Mouse (Mus musculus) olfactory bulb, adult 2 months (tissue): ENCODE data around the gene Gm33543. TPM values are rescaled to one million over a fixed set of nuclear protein-coding genes. Genes with fewer than 3 reads are reported as not detected.

Experiments
- H3K27ac ChIP-seq: fragments of 200-500 bp; 2 replicates; pipeline ENCODE4 v1.5.1; 2012; ENCODE audit warnings: low read depth, low read length; ENCODE audit not compliant: insufficient read depth
- H3K4me1 ChIP-seq: fragments of 200-500 bp; 2 replicates; pipeline ENCODE4 v1.6.1; 2012; ENCODE audit warnings: low read length; ENCODE audit not compliant: control insufficient read depth, insufficient read depth
- H3K4me3 ChIP-seq: fragments of 200-500 bp; 2 replicates; pipeline ENCODE4 v1.5.1; 2012; ENCODE audit warnings: mild to moderate bottlenecking, low read depth, low read length, moderate library complexity; ENCODE audit not compliant: insufficient read depth
- CTCF ChIP-seq: fragments of 200-500 bp; IDR thresholded peaks from 2 replicates; pipeline ENCODE4 v1.5.1; 2012; ENCODE audit warnings: low read depth, mild to moderate bottlenecking, low read length, moderate library complexity; ENCODE audit not compliant: insufficient read depth
- POLR2A ChIP-seq: fragments of 200-500 bp; IDR thresholded peaks from 2 replicates; pipeline ENCODE4 v1.6.1; 2012; ENCODE audit warnings: mild to moderate bottlenecking, low read depth, low read length, moderate library complexity; ENCODE audit not compliant: insufficient read depth
- WGBS: fragments of 180-500 bp; shearing (Covaris S2); methylation state at CpG from one replicate; pipeline ENCODE4 v1.1.7; 2018; 5-methylcytosine and 5-hydroxymethylcytosine counted together
- polyA plus RNA-seq: library from polyadenylated mRNA; stranded (reverse); fragments of >200 nt; gene quantifications from 2 replicates; pipeline ENCODE4 v1.2.4, GENCODE M21; 2012; ENCODE audit warnings: low replicate concordance; ENCODE audit not compliant: missing spikeins, insufficient read depth, insufficient read length

Gene Gm33543
- polyA plus RNA-seq, 1 experiment, result not detected

GRCm38 (mm10) chr10:95839803-95840202 is 2.9 kb downstream of the Gm33543 start:
- Histone ChIP-seq H3K4me3 (no peak overlapping the region), H3K4me1 (no peaks in the 10 kb centered on the region), H3K27ac (no peak overlapping the region)
- TF ChIP-seq POLR2A (no peak), CTCF (no peak)
- WGBS, result 67% methylated on average over 3 of the region's 3 CpGs

DNA sequence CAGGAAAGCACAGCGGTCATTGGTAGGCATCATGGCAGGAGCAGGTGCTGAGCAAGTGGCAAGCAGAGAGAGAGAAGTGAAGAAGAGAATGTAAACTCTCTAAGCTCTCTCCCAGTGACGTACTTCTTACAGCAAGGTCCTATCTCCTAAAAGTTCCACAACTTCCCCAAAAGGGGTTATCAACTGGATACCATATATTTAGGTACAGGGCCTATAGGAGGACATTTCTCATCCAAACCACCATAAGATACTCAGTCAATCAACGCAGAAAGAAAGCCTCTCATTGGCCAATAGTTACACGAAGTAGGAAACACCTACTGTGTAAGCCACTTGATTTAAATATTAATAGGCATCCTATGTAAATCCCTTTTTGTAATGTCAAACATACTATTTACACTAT is 3.7 kb downstream of the Gm33543 start:
- H3K27ac ChIP-seq, result no peak overlapping the region
- 93% methylated on average over 4 of the region's 4 CpGs for WGBS
- H3K4me1 ChIP-seq, result no peaks in the 10 kb centered on the region
- H3K4me3 ChIP-seq, result no peak overlapping the region
- no peak for TF ChIP-seq POLR2A
- no peak for TF ChIP-seq CTCF

DNA sequence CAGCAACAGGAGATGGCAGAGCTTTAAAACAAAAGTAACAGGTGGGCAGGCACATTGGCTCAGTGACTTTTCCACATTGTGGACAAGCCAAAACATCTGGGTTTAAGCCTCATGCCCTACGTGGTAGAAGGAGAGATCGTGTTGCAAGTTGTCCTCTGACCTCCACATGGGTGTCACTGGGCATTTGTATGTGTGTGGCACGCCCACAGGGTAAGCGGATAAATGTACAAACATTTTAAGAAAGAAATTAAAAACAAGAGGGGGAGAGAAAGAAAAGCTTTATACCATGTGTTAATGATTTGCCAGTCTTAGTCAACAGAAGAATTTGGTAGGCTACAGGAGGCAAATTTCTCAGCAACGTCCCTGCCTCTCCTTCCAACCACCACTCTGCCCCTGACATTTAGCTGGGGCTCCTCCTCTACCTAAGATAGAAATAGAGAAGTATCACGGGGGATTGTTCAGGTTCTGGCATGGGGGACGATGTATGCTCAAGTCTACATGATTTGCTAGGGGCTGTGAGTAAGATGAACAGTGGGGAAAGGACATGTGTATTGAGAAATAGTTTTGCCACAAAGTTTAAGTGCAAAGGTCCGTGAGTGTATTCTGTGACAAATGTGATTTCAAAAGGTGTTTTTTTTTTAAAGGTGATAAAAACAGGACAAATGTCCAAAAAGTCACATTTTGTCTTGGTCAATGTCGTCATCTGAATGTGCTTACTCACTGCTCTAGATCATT is 6.0 kb downstream of the Gm33543 start:
- Histone ChIP-seq H3K27ac (no peak overlapping the region), H3K4me3 (no peak overlapping the region), H3K4me1 (no peaks in the 10 kb centered on the region)
- no peak for TF ChIP-seq CTCF
- no peak for TF ChIP-seq POLR2A
- WGBS, result 89% methylated on average over 9 of the region's 9 CpGs

GRCm38 (mm10) chr10:95830891-95831290 is 11.8 kb downstream of the Gm33543 start:
- no peak for TF ChIP-seq POLR2A
- no peak for TF ChIP-seq CTCF
- 75% methylated on average over 5 of the region's 5 CpGs for WGBS
- Histone ChIP-seq H3K4me1 (no peaks in the 10 kb centered on the region), H3K27ac (no peak overlapping the region), H3K4me3 (no peak overlapping the region)

GRCm38 (mm10) chr10:95829471-95829870 is 13.3 kb downstream of the Gm33543 start:
- TF ChIP-seq CTCF, result no peak
- TF ChIP-seq POLR2A, result no peak
- no peak overlapping the region for H3K27ac ChIP-seq
- H3K4me3 ChIP-seq, result no peak overlapping the region
- H3K4me1 ChIP-seq, result no peaks in the 10 kb centered on the region

- TF ChIP-seq CTCF (no peak), POLR2A (no peak)
- Histone ChIP-seq H3K4me1 (no peaks in the 10 kb centered on the region), H3K27ac (no peak overlapping the region), H3K4me3 (no peak overlapping the region)
- WGBS, result 91% methylated on average over 5 of the region's 5 CpGs
These were observed 14.4 kb downstream of the Gm33543 start for GRCm38 (mm10) chr10:95828374-95828773.

DNA sequence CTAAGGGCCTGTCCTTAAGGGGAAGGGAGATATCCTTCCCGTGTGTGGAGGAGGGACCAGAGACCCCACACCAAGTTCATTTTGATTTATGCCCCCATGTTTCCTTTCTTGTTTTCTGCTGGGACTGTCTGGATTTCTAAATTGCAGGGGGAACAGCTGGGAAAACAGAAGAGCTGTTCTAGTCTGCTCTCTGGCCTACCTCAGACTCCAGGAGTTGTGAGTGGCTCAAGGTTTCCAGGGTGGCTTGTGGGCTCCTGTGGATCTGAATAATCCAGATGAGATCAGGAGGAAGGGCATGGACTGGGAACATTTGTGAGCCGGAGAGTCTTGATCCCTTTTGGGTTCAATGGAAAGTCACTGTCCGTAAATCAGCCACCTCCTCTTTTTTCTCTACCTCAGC is 17.1 kb downstream of the Gm33543 start:
- WGBS, result 66% methylated on average over 3 of the region's 3 CpGs
- Histone ChIP-seq H3K4me3 (no peak overlapping the region), H3K4me1 (no peaks in the 10 kb centered on the region), H3K27ac (no peak overlapping the region)
- TF ChIP-seq POLR2A (no peak), CTCF (no peak)

- H3K4me1 ChIP-seq, result no peaks in the 10 kb centered on the region
- H3K27ac ChIP-seq, result no peak overlapping the region
- WGBS, result 94% methylated on average over 2 of the region's 2 CpGs
- no peak for TF ChIP-seq POLR2A
- no peak for TF ChIP-seq CTCF
- no peak overlapping the region for H3K4me3 ChIP-seq
These were observed 24.2 kb downstream of the Gm33543 start for GRCm38 (mm10) chr10:95818506-95818905.

DNA sequence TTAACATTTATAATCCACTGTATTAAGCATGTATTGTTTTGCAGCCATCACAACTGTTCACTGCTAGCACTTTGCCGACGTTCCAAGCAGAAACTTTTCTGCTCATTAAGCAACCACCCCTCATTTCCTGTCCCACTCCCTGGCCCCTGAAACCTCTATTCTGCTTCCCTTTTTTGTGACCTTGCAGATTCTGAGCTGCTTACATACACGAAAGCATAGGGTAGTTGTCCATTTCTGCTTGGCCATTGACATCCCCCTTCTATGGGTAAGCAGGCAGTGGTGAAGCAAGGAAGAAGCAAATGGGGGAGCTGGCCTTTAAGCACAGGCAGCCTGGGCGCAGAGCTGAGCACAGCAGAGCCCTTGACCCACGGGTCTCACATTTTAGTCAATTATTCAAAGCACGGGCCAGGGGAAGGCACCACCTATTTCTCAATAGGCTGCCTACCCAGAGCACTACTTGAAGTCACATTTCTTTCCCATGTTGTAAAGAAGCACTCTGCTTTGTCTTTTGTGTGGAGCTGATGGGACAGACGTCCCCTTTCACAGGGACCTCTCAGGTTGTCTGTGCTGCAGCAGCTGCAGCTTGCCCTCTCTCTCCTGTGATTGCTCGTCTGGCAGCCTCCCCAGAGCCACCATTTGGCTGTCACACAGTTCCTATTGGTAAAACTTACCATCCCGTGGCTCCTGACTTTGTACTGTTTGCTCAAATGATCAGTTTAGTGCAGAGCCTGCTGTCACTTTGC is 25.1 kb downstream of the Gm33543 start:
- 35% methylated on average over 9 of the region's 9 CpGs for WGBS
- H3K27ac ChIP-seq, result no peak overlapping the region
- no peak overlapping the region for H3K4me3 ChIP-seq
- no peaks in the 10 kb centered on the region for H3K4me1 ChIP-seq
- TF ChIP-seq POLR2A (no peak), CTCF (no peak)
